Mouse (Mus musculus): ENCODE data around the gene Olfr818.
"Not testable (repeated sequence)": the region's sequence is repeated elsewhere in the genome, so short reads cannot be mapped to it uniquely, and the experiment has no call there.

Gene Olfr818

DNA sequence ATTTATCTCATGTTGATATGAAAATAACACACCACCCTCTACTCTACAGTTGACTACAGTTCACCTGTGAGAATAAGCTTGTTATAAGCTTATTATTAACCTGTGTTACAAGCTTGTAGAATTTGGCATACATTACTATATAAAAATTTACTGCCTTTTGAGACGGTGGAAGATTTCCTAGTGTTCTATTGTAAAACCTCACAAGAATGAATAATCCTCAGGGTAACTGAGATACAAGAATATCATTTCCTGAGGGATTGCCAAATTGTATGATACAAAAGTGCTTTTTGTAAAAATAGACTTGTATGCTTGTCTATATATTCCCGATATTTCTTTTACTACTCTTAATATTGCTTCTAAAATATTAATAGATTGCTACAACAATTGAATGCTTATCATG is at the start of gene Olfr818:
Olfr818 (minus strand) TSS at position 101 of the 400 bp plus-strand sequence.
- no peak for DNase-seq (ENCODE audit: low spot score in 2 of 2)

DNA sequence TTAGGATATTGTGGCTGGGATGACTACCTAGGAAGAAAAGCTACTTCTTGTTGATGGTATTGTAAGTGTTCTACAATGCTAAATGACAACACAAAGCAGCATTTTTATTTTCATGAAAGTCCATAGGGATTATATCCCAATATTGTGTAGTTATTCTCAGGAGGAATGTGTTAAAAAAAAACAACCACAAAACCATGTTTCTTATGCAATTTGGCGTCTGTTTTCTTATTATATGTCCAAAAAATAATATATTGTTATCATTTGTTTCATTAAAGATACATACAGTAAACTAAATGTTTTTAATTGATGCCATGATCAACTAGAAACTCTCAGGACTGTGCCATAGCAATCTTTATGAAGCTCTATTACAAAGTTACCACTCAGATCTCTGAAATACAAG is 36.1 kb upstream of the Olfr818 start, which contains the start of gene Gm10310:
Gm10310 (minus strand) TSS at position 101 of the 400 bp plus-strand sequence.
- not testable (repeated sequence) for DNase-seq (ENCODE audit: low spot score in 2 of 2)

DNA sequence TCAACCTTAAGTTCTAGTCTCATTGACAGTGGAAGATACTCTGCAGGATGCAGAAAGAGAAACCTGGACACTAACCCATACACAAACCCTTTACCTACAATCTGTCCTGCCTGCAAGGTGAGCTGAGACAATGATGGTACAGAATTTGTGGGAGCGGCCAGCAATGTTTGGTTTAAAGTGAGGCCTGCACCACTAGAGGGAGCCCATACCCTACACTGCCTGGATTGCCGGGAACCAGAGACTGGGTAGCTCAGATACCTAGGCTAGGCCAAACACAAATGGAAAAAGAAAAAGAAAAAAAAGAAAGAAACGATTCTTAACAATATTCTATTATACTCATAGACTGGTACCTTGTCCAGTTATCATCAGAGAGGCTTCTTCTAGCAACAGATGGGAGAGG is 33.0 kb upstream of the Olfr818 start:
- DNase-seq (ENCODE audit: low spot score in 2 of 2), result not testable (repeated sequence)

DNA sequence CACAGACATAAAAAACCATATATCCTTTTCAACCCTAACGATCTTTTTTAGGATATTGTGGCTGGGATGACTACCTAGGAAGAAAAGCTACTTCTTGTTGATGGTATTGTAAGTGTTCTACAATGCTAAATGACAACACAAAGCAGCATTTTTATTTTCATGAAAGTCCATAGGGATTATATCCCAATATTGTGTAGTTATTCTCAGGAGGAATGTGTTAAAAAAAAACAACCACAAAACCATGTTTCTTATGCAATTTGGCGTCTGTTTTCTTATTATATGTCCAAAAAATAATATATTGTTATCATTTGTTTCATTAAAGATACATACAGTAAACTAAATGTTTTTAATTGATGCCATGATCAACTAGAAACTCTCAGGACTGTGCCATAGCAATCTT is 27.1 kb upstream of the Olfr818 start, which contains the start of gene Olfr247:
Olfr247 (minus strand) TSS at position 101 of the 400 bp plus-strand sequence.
- not testable (repeated sequence) for DNase-seq (ENCODE audit: low spot score in 2 of 2)

DNA sequence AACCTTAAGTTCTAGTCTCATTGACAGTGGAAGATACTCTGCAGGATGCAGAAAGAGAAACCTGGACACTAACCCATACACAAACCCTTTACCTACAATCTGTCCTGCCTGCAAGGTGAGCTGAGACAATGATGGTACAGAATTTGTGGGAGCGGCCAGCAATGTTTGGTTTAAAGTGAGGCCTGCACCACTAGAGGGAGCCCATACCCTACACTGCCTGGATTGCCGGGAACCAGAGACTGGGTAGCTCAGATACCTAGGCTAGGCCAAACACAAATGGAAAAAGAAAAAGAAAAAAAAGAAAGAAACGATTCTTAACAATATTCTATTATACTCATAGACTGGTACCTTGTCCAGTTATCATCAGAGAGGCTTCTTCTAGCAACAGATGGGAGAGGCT is 24.1 kb upstream of the Olfr818 start:
- DNase-seq (ENCODE audit: low spot score in 2 of 2), result not testable (repeated sequence)

DNA sequence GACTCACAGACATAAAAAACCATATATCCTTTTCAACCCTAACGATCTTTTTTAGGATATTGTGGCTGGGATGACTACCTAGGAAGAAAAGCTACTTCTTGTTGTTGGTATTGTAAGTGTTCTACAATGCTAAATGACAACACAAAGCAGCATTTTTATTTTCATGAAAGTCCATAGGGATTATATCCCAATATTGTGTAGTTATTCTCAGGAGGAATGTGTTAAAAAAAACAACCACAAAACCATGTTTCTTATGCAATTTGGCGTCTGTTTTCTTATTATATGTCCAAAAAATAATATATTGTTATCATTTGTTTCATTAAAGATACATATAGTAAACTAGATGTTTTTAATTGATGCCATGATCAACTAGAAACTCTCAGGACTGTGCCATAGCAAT is 18.3 kb upstream of the Olfr818 start, which contains the start of gene Olfr819:
Olfr819 (minus strand) TSS at position 101 of the 400 bp plus-strand sequence.
- not testable (repeated sequence) for DNase-seq (ENCODE audit: low spot score in 2 of 2)

DNA sequence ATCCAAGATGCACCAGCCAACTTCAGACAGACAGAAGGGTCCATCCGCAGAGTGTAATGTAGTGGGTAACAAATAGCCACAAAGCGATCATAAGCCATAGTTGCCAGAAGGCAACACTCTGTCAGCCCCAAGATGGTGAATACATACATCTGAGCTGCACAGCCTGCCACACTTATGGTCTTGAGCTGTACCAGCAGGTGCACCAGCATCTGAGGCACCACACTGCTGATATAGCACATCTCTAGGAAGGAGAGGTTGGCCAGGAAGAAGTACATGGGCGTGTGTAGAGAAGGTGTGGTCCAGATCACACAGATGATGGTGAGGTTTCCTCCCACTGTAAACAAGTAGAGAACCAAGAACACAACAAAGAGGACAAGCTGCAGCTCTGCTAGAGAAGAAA is 17.3 kb upstream of the Olfr818 start:
- DNase-seq (ENCODE audit: low spot score in 2 of 2), result not testable (repeated sequence)

DNA sequence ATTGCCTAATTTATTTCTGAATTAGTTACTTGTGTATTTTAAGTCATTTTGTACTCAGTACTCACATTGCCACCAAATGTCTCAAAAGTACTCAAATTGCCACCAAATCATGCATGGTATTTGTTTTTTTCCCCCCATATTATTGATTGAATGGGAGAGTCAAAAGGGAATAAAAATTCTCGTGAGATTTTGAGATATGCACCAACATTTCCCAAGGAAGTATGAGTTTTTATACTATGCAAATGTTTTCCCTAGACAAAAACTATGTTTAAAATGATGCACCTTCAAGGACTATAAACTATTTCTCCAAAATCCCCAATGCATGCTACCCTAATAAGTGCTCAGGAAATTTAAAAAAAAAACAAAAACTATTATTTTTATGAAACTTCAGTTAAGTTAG is 33.4 kb downstream of the Olfr818 start, which contains the start of gene Olfr816:
Olfr816 (minus strand) TSS at position 101 of the 400 bp plus-strand sequence.
- no peak for DNase-seq (ENCODE audit: low spot score in 2 of 2)

DNA sequence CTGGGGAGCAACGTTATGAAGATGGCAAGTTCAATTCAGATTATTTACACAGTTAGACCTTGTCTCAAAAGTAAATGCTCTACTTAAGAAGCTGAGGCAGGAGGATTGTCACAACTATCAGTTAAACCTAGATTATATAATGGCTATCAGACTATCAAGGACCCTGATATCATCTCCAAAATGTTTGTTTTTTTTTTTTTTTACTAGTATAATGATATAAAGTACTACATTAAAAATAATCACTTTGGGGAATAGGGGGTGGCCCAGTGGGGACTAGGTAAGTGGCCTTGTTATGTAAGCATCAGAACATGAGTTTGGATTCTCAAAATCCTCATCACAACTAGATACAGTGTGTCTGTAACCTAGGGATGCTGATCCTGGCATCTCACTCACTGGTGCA is 43.1 kb downstream of the Olfr818 start, which contains the start of gene Olfr815:
Olfr815 (minus strand) TSS at position 101 of the 400 bp plus-strand sequence.
- not testable (repeated sequence) for DNase-seq (ENCODE audit: low spot score in 2 of 2)

All from spleen, postnatal 14 days (tissue).